ENCODE assay signal across 29 mouse cellular contexts in genomic region chr10:87032768-87033167, GRCm38 (mm10). TPM values are rescaled to one million over a fixed set of nuclear protein-coding genes. Genes with fewer than 3 reads are reported as not detected.
DNase-seq lines count a peak whose midpoint lies in the region; ATAC-seq and TF ChIP-seq lines count a peak whose summit lies in the region.
"Had no signal": no experiment of that assay in that cellular context is flagged by ENCODE, and none has a peak within 500 bp of the region (broad histone marks: within the 10 kb centered on the region; RNA-seq: fewer than 3 reads in every experiment).

No protein-coding gene starts in this region.

- no peaks in the 10 kb centered on the region for H3K36me3 ChIP-seq in liver, postnatal 0 days (replicated peaks; ENCODE audit: insufficient read depth, low read length)
- H3K36me3 ChIP-seq in liver, embryonic 12.5 days: no peaks in the 10 kb centered on the region
- H3K36me3 ChIP-seq: forebrain, embryonic 10.5 days; heart, embryonic 12.5 days; heart, embryonic 15.5 days had no signal

- DNase-seq in heart, adult 11 months: peak; percentile 68
- no peak for DNase-seq in heart, postnatal 4 days
- no peak for DNase-seq in liver, postnatal 0 days
- peak; percentile 3 for DNase-seq in adrenal gland, postnatal 10 days
- peak; percentile 28 to 38 for DNase-seq in adrenal gland, postnatal 36 days
- no peak for DNase-seq in lung, postnatal 14 days
- DNase-seq: cerebellum, adult 18-20 months; cerebellum, adult 9-10 months; cerebellum, postnatal 14 days; forebrain, postnatal 0 days; gastrocnemius, adult 2 months; gastrocnemius, postnatal 14 days; heart, adult 18-20 months; heart, postnatal 10 days; heart, postnatal 36 days; kidney, adult 11 months had no signal

- H3K27me3 ChIP-seq in liver, postnatal 0 days (ENCODE audit: insufficient read depth, low read length): no peaks in the 10 kb centered on the region
- H3K27me3 ChIP-seq in liver, embryonic 12.5 days (replicated peaks): no peaks in the 10 kb centered on the region
- H3K27me3 ChIP-seq: forebrain, embryonic 13.5 days had no signal

- peak; percentile 83 for ATAC-seq in liver, postnatal 0 days
- no peak for ATAC-seq in liver, embryonic 12.5 days
- ATAC-seq: CD4-positive, CD25-positive, alpha-beta regulatory T cell, adult 4 months; forebrain, embryonic 13.5 days; forebrain, postnatal 0 days; hindbrain, postnatal 0 days; inflammation-experienced regulatory T-cells, adult 6 months had no signal

- no peak overlapping the region for H3K4me2 ChIP-seq in liver, postnatal 0 days (ENCODE audit: low read depth, low read length)
- no peak overlapping the region for H3K4me2 ChIP-seq in liver, embryonic 12.5 days
- H3K4me2 ChIP-seq: forebrain, embryonic 13.5 days; heart, embryonic 12.5 days; heart, embryonic 15.5 days; hindbrain, embryonic 14.5 days had no signal

- H3K4me1 ChIP-seq in liver, postnatal 0 days (ENCODE audit: insufficient read depth): no peaks in the 10 kb centered on the region
- 0 out of 2 replicates have a peak, but pooled peaks cover 6% of the 10 kb centered on the region for H3K4me1 ChIP-seq in liver, embryonic 12.5 days

- H3K9ac ChIP-seq in liver, postnatal 0 days (replicated peaks): no peak overlapping the region
- H3K9ac ChIP-seq in liver, embryonic 12.5 days: no peak overlapping the region
- H3K9ac ChIP-seq: forebrain, embryonic 13.5 days; forebrain, postnatal 0 days; heart, embryonic 12.5 days; heart, embryonic 15.5 days; hindbrain, embryonic 14.5 days had no signal

- no peaks in the 10 kb centered on the region for H3K9me3 ChIP-seq in liver, postnatal 0 days (ENCODE audit: low read length)
- H3K9me3 ChIP-seq in liver, embryonic 12.5 days (replicated peaks): no peaks in the 10 kb centered on the region
- H3K9me3 ChIP-seq: forebrain, embryonic 10.5 days; forebrain, embryonic 13.5 days; heart, embryonic 15.5 days had no signal

- H3K4me3 ChIP-seq in liver, postnatal 0 days (ENCODE audit: low read depth, low read length): no peak overlapping the region
- H3K4me3 ChIP-seq in liver, embryonic 12.5 days: no peak overlapping the region
- H3K4me3 ChIP-seq: forebrain, embryonic 10.5 days; forebrain, embryonic 13.5 days; gastrocnemius, adult 2 months; heart, embryonic 12.5 days; heart, embryonic 15.5 days had no signal

- TF ChIP-seq CTCF in liver, postnatal 0 days (IDR thresholded peaks at IDR 0.05; ENCODE audit: low read depth): no peak

- TF ChIP-seq EP300 in liver, postnatal 0 days (IDR thresholded peaks at IDR 0.05; ENCODE audit: low read depth): peak; percentile 78

- H3K27ac ChIP-seq in liver, postnatal 0 days (ENCODE audit: low read depth): peak overlapping the region; percentile 24; the same call in 1 of the 2 replicates
- no peak overlapping the region for H3K27ac ChIP-seq in liver, embryonic 12.5 days
- H3K27ac ChIP-seq: forebrain, embryonic 10.5 days; forebrain, embryonic 13.5 days; gastrocnemius, adult 2 months; heart, embryonic 15.5 days; hindbrain, embryonic 14.5 days; hindbrain, postnatal 0 days had no signal

- 71% methylated on average over 8 of the region's 8 CpGs for WGBS in liver, postnatal 0 days (ENCODE audit: insufficient replicate concordance)
- 75% methylated on average over 8 of the region's 8 CpGs for WGBS in liver, embryonic 12.5 days (ENCODE audit: insufficient replicate concordance)

RNA-seq across cellular contexts. Expression of gene Stab2, which starts 24.9 kb away (rescaled TPM):
- under 1 TPM; 0.12 to 0.25 TPM for total RNA-seq in heart, postnatal 4 days (2021)
- 38.8 and 45.0 TPM in 2 replicates for polyA plus RNA-seq in liver, postnatal 0 days (2015; fragmentation: Nextera tagmentation; extraction: Ambion mirVana)
- polyA plus RNA-seq in liver, embryonic 12.5 days (2016; fragmentation: Nextera tagmentation; extraction: Ambion mirVana): 26.9 and 31.7 TPM in 2 replicates
- total RNA-seq in adrenal gland, postnatal 10 days (2021): 10 to 100 TPM; 16.2 to 22.3 TPM
- total RNA-seq in adrenal gland, postnatal 36 days (2021): under 1 TPM; 0.17 to 0.40 TPM

RNA-seq across cellular contexts. Expression of gene 1700113H08Rik, which starts 25.1 kb away (rescaled TPM):
- total RNA-seq in heart, postnatal 4 days (2021): not detected
- not detected in 2 replicates for polyA plus RNA-seq in liver, postnatal 0 days (2015; fragmentation: Nextera tagmentation; extraction: Ambion mirVana)
- polyA plus RNA-seq in liver, embryonic 12.5 days (2016; fragmentation: Nextera tagmentation; extraction: Ambion mirVana): not detected in 2 replicates
- under 1 TPM; 0.36 to 0.42 TPM for total RNA-seq in adrenal gland, postnatal 10 days (2021)
- total RNA-seq in adrenal gland, postnatal 36 days (2021): not detected
- total RNA-seq: forebrain, postnatal 0 days; gastrocnemius, postnatal 4 days; heart, postnatal 36 days; MEL had no signal
- polyA plus RNA-seq: C2C12; CD4-positive, CD25-positive, alpha-beta regulatory T cell, adult 4 months; forebrain, embryonic 10.5 days; frontal cortex, adult 2 months; heart, embryonic 12.5 days; hindbrain, embryonic 14.5 days; inflammation-experienced regulatory T-cells, adult 6 months had no signal

Comparison
In these comparisons a context has a peak if more than half of its experiments do, and no peak if none do; other contexts are left out.
1. DNase-seq: peak in heart, adult 11 months (single experiment), adrenal gland, postnatal 10 days (single experiment) and adrenal gland, postnatal 36 days (2 of 2); none in heart, postnatal 4 days (single experiment), liver, postnatal 0 days (single experiment) and lung, postnatal 14 days (single experiment).
2. RNA of gene Stab2, which starts 24.9 kb away (total RNA-seq): 16.2 to 22.3 TPM in adrenal gland, postnatal 10 days; 0.17 to 0.40 TPM in adrenal gland, postnatal 36 days and 0.12 to 0.25 TPM in heart, postnatal 4 days; every median in the first group is over 10 times any median in the second.